Mouse (Mus musculus) bone marrow, adult 2 months (tissue): ENCODE measurements around the gene Cped1.

Experiments used
- CTCF ChIP-seq: fragments of 200-500 bp; IDR thresholded peaks from 2 replicates; pipeline ENCODE4 v1.5.1; 2011; ENCODE audit warnings: low read length, control low read depth; ENCODE audit not compliant: control insufficient read depth, insufficient read depth
- POLR2A ChIP-seq: fragments of 200-500 bp; IDR thresholded peaks from 2 replicates; pipeline ENCODE4 v1.6.1; 2011; ENCODE audit warnings: low read depth, mild to moderate bottlenecking, control low read depth, low read length, borderline replicate concordance; ENCODE audit not compliant: control insufficient read depth

GRCm38 (mm10) chr6:22298059-22298458 lies 312.3 kb downstream of the Cped1 start:
- TF ChIP-seq POLR2A (no peak), CTCF (no peak)
